Mouse (Mus musculus) MEL (cell line): ENCODE results near the gene Mxd4. TPM values are rescaled to one million over a fixed set of nuclear protein-coding genes. Genes with fewer than 3 reads are reported as not detected.

Source experiments
- DNase-seq: peaks from one replicate; pipeline ENCODE4 v3.0.0; 2011; ENCODE audit warnings: low read depth, low spot score
- H3K27ac ChIP-seq: 2 replicates; pipeline ENCODE4 v1.5.1; 2012; ENCODE audit warnings: low read depth, mild to moderate bottlenecking, control low read depth, low read length, moderate library complexity; ENCODE audit not compliant: control insufficient read depth
- H3K27me3 ChIP-seq, 2 experiments: fragments of 150-350 bp in 1 of 2; sonication (generic) in 1 of 2; 2 replicates each; pipeline ENCODE4 v1.6.1; 2012; ENCODE audit warnings: low read length in 2 of 2, mild to moderate bottlenecking in 2 of 2, improper control_type of control experiment in 1 of 2, moderate library complexity in 1 of 2; ENCODE audit not compliant: insufficient read depth in 2 of 2, control insufficient read depth in 1 of 2
- H3K36me3 ChIP-seq, 2 experiments: 2 replicates each; pipeline ENCODE4 v1.6.1; 2012 to 2014; ENCODE audit warnings: low read length in 2 of 2, improper control_type of control experiment in 1 of 2, inconsistent platforms in 1 of 2, mild to moderate bottlenecking in 1 of 2; ENCODE audit not compliant: insufficient read depth in 2 of 2, control insufficient read depth in 1 of 2
- H3K4me1 ChIP-seq, 2 experiments: fragments of 150-350 bp in 1 of 2; sonication (generic) in 1 of 2; 2 replicates each; pipeline ENCODE4 v1.6.1; 2012; ENCODE audit warnings: low read length in 2 of 2, improper control_type of control experiment in 1 of 2, mild to moderate bottlenecking in 1 of 2; ENCODE audit not compliant: insufficient read depth in 2 of 2, control insufficient read depth in 1 of 2
- H3K4me3 ChIP-seq, 2 experiments: fragments of 150-350 bp in 1 of 2; sonication (generic) in 1 of 2; 2 replicates each; pipeline ENCODE4 v1.5.1; 2012; ENCODE audit warnings: low read depth in 2 of 2, low read length in 2 of 2, mild to moderate bottlenecking in 2 of 2, moderate library complexity in 2 of 2, control low read depth in 1 of 2, improper control_type of control experiment in 1 of 2; ENCODE audit not compliant: control insufficient read depth in 1 of 2, insufficient read depth in 1 of 2
- H3K79me2 ChIP-seq: 2 replicates; pipeline ENCODE4 v1.6.1; 2012; ENCODE audit warnings: mild to moderate bottlenecking, low read length, moderate library complexity; ENCODE audit not compliant: control insufficient read depth, poor library complexity, insufficient read depth
- H3K9ac ChIP-seq: 2 replicates; pipeline ENCODE4 v1.6.1; 2012; ENCODE audit warnings: low read depth, mild to moderate bottlenecking, control low read depth, low read length, moderate library complexity; ENCODE audit not compliant: control insufficient read depth, poor library complexity, severe bottlenecking
- H3K9me3 ChIP-seq: fragments of 150-350 bp; sonication (generic); replicated peaks from 2 replicates; pipeline ENCODE4 v1.6.1; 2012; ENCODE audit warnings: mild to moderate bottlenecking, low read length, improper control_type of control experiment, moderate library complexity; ENCODE audit not compliant: insufficient read depth
- BHLHE40 ChIP-seq: IDR thresholded peaks from 2 replicates; pipeline ENCODE4 v1.6.1; 2012; ENCODE audit warnings: low read depth, mild to moderate bottlenecking, inconsistent platforms, low read length, improper control_type of control experiment, borderline replicate concordance
- ELF1 ChIP-seq: IDR thresholded peaks from 2 replicates; pipeline ENCODE4 v1.6.1; 2014; ENCODE audit warnings: low read depth, mild to moderate bottlenecking, inconsistent platforms, low read length, improper control_type of control experiment, moderate library complexity
- EP300 ChIP-seq, 2 experiments: IDR thresholded peaks; 2 replicates each; pipeline ENCODE4 v1.6.1; 2011; ENCODE audit warnings: improper control_type of control experiment in 2 of 2, low read length in 2 of 2, low read depth in 1 of 2, mild to moderate bottlenecking in 1 of 2
- ETS1 ChIP-seq: IDR thresholded peaks from 2 replicates; pipeline ENCODE4 v1.6.1; 2012; ENCODE audit warnings: low read depth, mild to moderate bottlenecking, inconsistent platforms, low read length, improper control_type of control experiment, moderate library complexity
- GABPA ChIP-seq: IDR thresholded peaks from 2 replicates; pipeline ENCODE4 v1.6.1; 2012; ENCODE audit warnings: low read depth, mild to moderate bottlenecking, inconsistent platforms, low read length, improper control_type of control experiment, moderate library complexity
- GATA1 ChIP-seq: IDR thresholded peaks from 2 replicates; pipeline ENCODE4 v1.6.1; 2011; ENCODE audit warnings: low read depth, low read length, improper control_type of control experiment
- HCFC1 ChIP-seq: IDR thresholded peaks from 2 replicates; pipeline ENCODE4 v1.6.1; 2012; ENCODE audit warnings: low read depth, mild to moderate bottlenecking, inconsistent platforms, low read length, improper control_type of control experiment, moderate library complexity
- JUND ChIP-seq: IDR thresholded peaks from 2 replicates; pipeline ENCODE4 v1.6.1; 2011; ENCODE audit warnings: low read depth, mild to moderate bottlenecking, improper control_type of control experiment, low read length
- KAT2A ChIP-seq: conservative IDR thresholded peaks from 2 replicates; pipeline ENCODE4 v1.6.1; 2012; ENCODE audit warnings: low read depth, low read length, improper control_type of control experiment, inconsistent platforms
- MAFK ChIP-seq: IDR thresholded peaks from 2 replicates; pipeline ENCODE4 v1.6.1; 2011; ENCODE audit warnings: low read depth, mild to moderate bottlenecking, low read length, improper control_type of control experiment, borderline replicate concordance
- MAZ ChIP-seq: IDR thresholded peaks from 2 replicates; pipeline ENCODE4 v1.6.1; 2012; ENCODE audit warnings: low read depth, mild to moderate bottlenecking, inconsistent platforms, low read length, improper control_type of control experiment
- MXI1 ChIP-seq: IDR thresholded peaks from 2 replicates; pipeline ENCODE4 v1.6.1; 2011; ENCODE audit warnings: mild to moderate bottlenecking, low read depth, low read length, improper control_type of control experiment
- MYC ChIP-seq: IDR thresholded peaks from 2 replicates; pipeline ENCODE4 v1.6.1; 2011; ENCODE audit warnings: low read depth, mild to moderate bottlenecking, low read length, improper control_type of control experiment, moderate library complexity
- NELFE ChIP-seq: IDR thresholded peaks from 2 replicates; pipeline ENCODE4 v1.6.1; 2011; ENCODE audit warnings: low read depth, low read length, improper control_type of control experiment
- NRF1 ChIP-seq: IDR thresholded peaks from 2 replicates; pipeline ENCODE4 v1.6.1; 2014; ENCODE audit warnings: low read depth, mild to moderate bottlenecking, inconsistent platforms, low read length, improper control_type of control experiment, moderate library complexity; ENCODE audit not compliant: poor library complexity, insufficient read depth, severe bottlenecking
- POLR2A ChIP-seq, 2 experiments: IDR thresholded peaks; 2 replicates each; pipeline ENCODE4 v1.6.1; 2011 to 2012; ENCODE audit warnings: low read length in 2 of 2, mild to moderate bottlenecking in 2 of 2, control low read depth in 1 of 2, improper control_type of control experiment in 1 of 2, low read depth in 1 of 2, moderate library complexity in 1 of 2; ENCODE audit not compliant: control insufficient read depth in 1 of 2, insufficient read depth in 1 of 2, poor library complexity in 1 of 2
- POLR2AphosphoS2 ChIP-seq: IDR thresholded peaks from 2 replicates; pipeline ENCODE4 v1.6.1; 2011; ENCODE audit warnings: low read length, improper control_type of control experiment
- POLR2AphosphoS5 ChIP-seq: IDR thresholded peaks from 2 replicates; pipeline ENCODE4 v1.6.1; 2012; ENCODE audit warnings: low read depth, borderline replicate concordance, mild to moderate bottlenecking, inconsistent platforms, low read length, moderate library complexity, mixed read lengths
- RAD21 ChIP-seq: IDR thresholded peaks from 2 replicates; pipeline ENCODE4 v1.6.1; 2011; ENCODE audit warnings: mild to moderate bottlenecking, low read depth, low read length, improper control_type of control experiment
- TAL1 ChIP-seq: IDR thresholded peaks from 2 replicates; pipeline ENCODE4 v1.6.1; 2012; ENCODE audit warnings: mild to moderate bottlenecking, inconsistent platforms, low read length, moderate library complexity, mixed read lengths
- USF1 ChIP-seq: IDR thresholded peaks from 2 replicates; pipeline ENCODE4 v1.6.1; 2014; ENCODE audit warnings: low read depth, mild to moderate bottlenecking, inconsistent platforms, low read length, improper control_type of control experiment, moderate library complexity
- USF2 ChIP-seq, 2 experiments: IDR thresholded peaks; 2 replicates each; pipeline ENCODE4 v1.6.1; 2011 to 2012; ENCODE audit warnings: improper control_type of control experiment in 2 of 2, low read length in 2 of 2, borderline replicate concordance in 1 of 2, inconsistent platforms in 1 of 2, low read depth in 1 of 2, mild to moderate bottlenecking in 1 of 2; ENCODE audit not compliant: insufficient read depth in 1 of 2
- polyA plus RNA-seq, 2 experiments: library from polyadenylated mRNA; stranded (reverse) in 1 of 2; unstranded in 1 of 2; fragments of >175 nt in 1 of 2; fragments of >200 nt in 1 of 2; gene quantifications; 2 replicates each; pipeline versions ENCODE4 v1.2.1 to v1.2.4; 2012; ENCODE audit warnings: low replicate concordance in 2 of 2, low read depth in 1 of 2; ENCODE audit not compliant: insufficient read length in 2 of 2, insufficient read depth in 1 of 2, missing spikeins in 1 of 2
- total RNA-seq: library from RNA; depleted of rRNA; stranded (reverse); fragments of 300-350 nt; gene quantifications from 2 replicates; pipeline ENCODE4 v1.2.3, GENCODE M21; 2012

Gene Mxd4
- total and polyA plus RNA-seq, 3 experiments, result 9.7 to 13.3 TPM; not detected in 1

DNA sequence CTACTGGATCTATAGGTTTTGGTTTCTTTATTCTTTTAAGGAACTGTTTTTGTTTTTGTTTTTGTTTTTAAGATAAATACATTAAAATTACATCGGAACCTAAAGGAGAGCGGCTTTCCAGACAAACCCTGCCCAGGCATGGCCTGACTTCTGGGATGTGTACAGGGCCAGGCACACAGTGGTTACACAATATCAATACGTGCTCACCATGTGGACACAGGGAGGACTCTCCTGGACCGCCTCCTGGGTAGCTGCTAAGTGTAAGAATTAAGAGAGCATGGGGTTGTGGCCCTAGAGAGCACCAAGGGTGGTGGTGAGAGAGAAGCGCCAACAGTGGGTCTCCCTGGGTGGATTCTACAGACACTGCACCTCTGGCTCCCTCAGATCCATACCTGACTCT, 42.0 kb upstream of the Mxd4 start:
- H3K27me3 ChIP-seq, result peaks cover 13 to 15% of the 10 kb centered on the region in 2 experiments
- H3K27ac ChIP-seq, result no peak overlapping the region
- no peak overlapping the region for H3K9ac ChIP-seq
- no peaks in the 10 kb centered on the region for H3K4me1 ChIP-seq
- H3K4me3 ChIP-seq, result no peak overlapping the region
- no peaks in the 10 kb centered on the region for H3K9me3 ChIP-seq
- no peaks in the 10 kb centered on the region for H3K79me2 ChIP-seq
- no peak for DNase-seq
- H3K36me3 ChIP-seq, result no peaks in the 10 kb centered on the region
- TF ChIP-seq MAZ (no peak), TAL1 (no peak), NELFE (no peak), RAD21 (no peak), MXI1 (no peak), GABPA (no peak), HCFC1 (no peak), USF1 (no peak), BHLHE40 (no peak), POLR2AphosphoS2 (no peak), POLR2A (IDR thresholded peaks at IDR 0.05; ENCODE audit: control insufficient read depth in 1 of 2, insufficient read depth in 1 of 2, low read depth in 1 of 2, low read length in 2 of 2, poor library complexity in 1 of 2) (no peak), JUND (no peak), USF2 (IDR thresholded peaks at IDR 0.05; ENCODE audit: borderline replicate concordance in 1 of 2, insufficient read depth in 1 of 2, low read depth in 1 of 2, low read length in 2 of 2) (no peak), ELF1 (no peak), KAT2A (no peak), MAFK (no peak), MYC (no peak), ETS1 (no peak), GATA1 (no peak), POLR2AphosphoS5 (no peak)
- TF ChIP-seq, all 39 proteins: peak for 0

DNA sequence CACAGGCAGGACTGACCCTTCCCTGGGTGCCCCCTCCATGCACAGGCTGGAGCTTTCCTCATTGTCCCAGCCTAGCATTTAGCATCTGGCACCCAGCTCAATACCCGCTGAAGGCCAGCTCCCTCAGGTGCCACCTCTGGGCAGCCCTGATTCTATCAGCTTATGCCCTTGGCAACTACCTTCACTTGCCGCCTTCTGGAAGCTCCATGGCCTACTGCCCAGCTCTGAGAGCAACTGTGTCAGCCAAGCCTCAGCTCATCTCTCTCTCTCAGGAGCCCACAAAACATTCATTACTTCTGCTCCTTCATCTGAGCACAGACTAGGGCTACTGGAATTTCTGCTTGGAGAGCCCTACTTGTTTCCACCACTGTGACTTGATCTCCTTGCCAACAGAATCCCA, 38.0 kb upstream of the Mxd4 start:
- Histone ChIP-seq H3K36me3 (no peaks in the 10 kb centered on the region), H3K27me3 (peaks cover 23 to 40% of the 10 kb centered on the region in 2 experiments), H3K9ac (no peak overlapping the region), H3K4me1 (no peaks in the 10 kb centered on the region), H3K9me3 (no peaks in the 10 kb centered on the region), H3K27ac (no peak overlapping the region), H3K79me2 (no peaks in the 10 kb centered on the region)
- DNase-seq, result no peak
- no peak for TF ChIP-seq TAL1
- no peak for TF ChIP-seq JUND
- no peak for TF ChIP-seq NRF1
- no peak for TF ChIP-seq EP300 (IDR thresholded peaks at IDR 0.05; ENCODE audit: low read depth in 1 of 2, low read length in 2 of 2)
- no peak for TF ChIP-seq KAT2A
- TF ChIP-seq MAFK, result no peak
- TF ChIP-seq, all 39 proteins: peak for 0
- H3K4me3 ChIP-seq, result no peak overlapping the region
